Mouse (Mus musculus): ENCODE data around the gene Zfp664.

Gene Zfp664

GRCm38 (mm10) chr5:124840202-124840601, 22.3 kb upstream of the Zfp664 start:
- TF ChIP-seq NANOG (IDR thresholded peaks at IDR 0.05; ENCODE audit: borderline replicate concordance, low read length) (no peak), CTCF (conservative IDR thresholded peaks at IDR 0.05; ENCODE audit: low read length) (no peak), POU5F1 (IDR thresholded peaks at IDR 0.05; ENCODE audit: borderline replicate concordance, low read length) (no peak)
- peaks cover 50% of the 10 kb centered on the region for H3K36me3 ChIP-seq (ENCODE audit: insufficient read depth, low read length)
- no peak overlapping the region for H3K4me3 ChIP-seq (replicated peaks; ENCODE audit: low read length)
- peaks cover 4% of the 10 kb centered on the region; the same call in 1 of the 2 replicates for H3K27me3 ChIP-seq (ENCODE audit: insufficient read depth, low read length)
- H3K4me1 ChIP-seq (replicated peaks; ENCODE audit: low read depth, low read length) = peaks cover 41% of the 10 kb centered on the region
- H3K9me3 ChIP-seq (ENCODE audit: low read length) = no peaks in the 10 kb centered on the region

DNA sequence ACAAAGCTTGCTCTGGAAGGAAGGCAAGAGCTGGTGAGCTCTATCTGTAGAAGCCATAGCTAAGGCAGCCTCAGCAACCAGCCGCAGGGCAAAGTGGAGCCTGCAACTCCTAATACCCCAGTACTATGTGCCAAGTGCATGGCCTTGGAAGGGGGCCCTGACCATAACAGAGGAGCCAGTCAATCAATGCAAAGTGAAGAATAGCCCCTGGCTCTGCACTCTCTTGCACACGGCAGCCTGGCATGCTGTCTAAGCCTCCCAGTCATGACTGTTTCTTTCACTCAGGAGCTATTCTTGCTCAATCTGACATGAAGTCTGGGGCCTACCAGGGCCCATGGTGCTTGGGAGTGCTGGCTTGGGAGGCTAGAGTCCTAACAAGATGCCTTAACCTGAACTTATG, 21.8 kb upstream of the Zfp664 start:
- Histone ChIP-seq H3K4me1 (replicated peaks; ENCODE audit: low read depth, low read length) (peaks cover 37% of the 10 kb centered on the region), H3K9me3 (ENCODE audit: low read length) (no peaks in the 10 kb centered on the region), H3K4me3 (replicated peaks; ENCODE audit: low read length) (no peak overlapping the region), H3K36me3 (ENCODE audit: insufficient read depth, low read length) (peaks cover 45% of the 10 kb centered on the region), H3K27me3 (ENCODE audit: insufficient read depth, low read length) (peaks cover 4% of the 10 kb centered on the region; the same call in 1 of the 2 replicates)
- TF ChIP-seq NANOG (IDR thresholded peaks at IDR 0.05; ENCODE audit: borderline replicate concordance, low read length) (no peak), POU5F1 (IDR thresholded peaks at IDR 0.05; ENCODE audit: borderline replicate concordance, low read length) (no peak), CTCF (conservative IDR thresholded peaks at IDR 0.05; ENCODE audit: low read length) (no peak)

- peaks cover 32% of the 10 kb centered on the region for H3K4me1 ChIP-seq (replicated peaks; ENCODE audit: low read depth, low read length)
- H3K9me3 ChIP-seq (ENCODE audit: low read length) = no peaks in the 10 kb centered on the region
- no peaks in the 10 kb centered on the region for H3K27me3 ChIP-seq (ENCODE audit: insufficient read depth, low read length)
- H3K4me3 ChIP-seq (replicated peaks; ENCODE audit: low read length) = no peak overlapping the region
- peaks cover 21% of the 10 kb centered on the region for H3K36me3 ChIP-seq (ENCODE audit: insufficient read depth, low read length)
- no peak for TF ChIP-seq NANOG (IDR thresholded peaks at IDR 0.05; ENCODE audit: borderline replicate concordance, low read length)
- no peak for TF ChIP-seq CTCF (conservative IDR thresholded peaks at IDR 0.05; ENCODE audit: low read length)
- TF ChIP-seq POU5F1 (IDR thresholded peaks at IDR 0.05; ENCODE audit: borderline replicate concordance, low read length) = no peak
These were observed 19.1 kb upstream of the Zfp664 start for GRCm38 (mm10) chr5:124843386-124843785.

DNA sequence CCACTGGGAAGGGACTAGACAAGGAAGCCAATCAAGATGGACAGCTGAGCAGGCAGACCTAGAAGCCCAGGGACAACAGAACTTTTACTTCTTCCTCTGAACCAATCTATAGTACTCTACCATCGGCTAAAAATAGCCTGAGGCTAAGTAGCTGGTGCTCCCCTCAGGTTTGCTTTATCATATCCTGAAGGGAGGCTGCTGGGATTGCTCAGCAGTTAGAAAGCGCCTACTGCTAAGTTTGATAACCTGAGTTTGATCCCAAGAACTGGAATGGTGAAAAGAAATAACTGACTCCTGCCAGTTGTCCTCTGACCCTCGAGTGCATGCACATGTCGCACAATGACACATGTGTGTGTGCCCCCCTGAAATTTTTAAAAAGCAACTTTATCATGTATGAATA, 17.6 kb upstream of the Zfp664 start:
- H3K9me3 ChIP-seq (ENCODE audit: low read length) = no peaks in the 10 kb centered on the region
- no peak overlapping the region for H3K4me3 ChIP-seq (replicated peaks; ENCODE audit: low read length)
- H3K27me3 ChIP-seq (ENCODE audit: insufficient read depth, low read length) = no peaks in the 10 kb centered on the region
- no peak for TF ChIP-seq CTCF (conservative IDR thresholded peaks at IDR 0.05; ENCODE audit: low read length)
- TF ChIP-seq POU5F1 (IDR thresholded peaks at IDR 0.05; ENCODE audit: borderline replicate concordance, low read length) = no peak
- no peak for TF ChIP-seq NANOG (IDR thresholded peaks at IDR 0.05; ENCODE audit: borderline replicate concordance, low read length)
- H3K4me1 ChIP-seq (replicated peaks; ENCODE audit: low read depth, low read length) = peaks cover 30% of the 10 kb centered on the region
- 0 out of 2 replicates have a peak, but pooled peaks cover 8% of the 10 kb centered on the region for H3K36me3 ChIP-seq (ENCODE audit: insufficient read depth, low read length)

DNA sequence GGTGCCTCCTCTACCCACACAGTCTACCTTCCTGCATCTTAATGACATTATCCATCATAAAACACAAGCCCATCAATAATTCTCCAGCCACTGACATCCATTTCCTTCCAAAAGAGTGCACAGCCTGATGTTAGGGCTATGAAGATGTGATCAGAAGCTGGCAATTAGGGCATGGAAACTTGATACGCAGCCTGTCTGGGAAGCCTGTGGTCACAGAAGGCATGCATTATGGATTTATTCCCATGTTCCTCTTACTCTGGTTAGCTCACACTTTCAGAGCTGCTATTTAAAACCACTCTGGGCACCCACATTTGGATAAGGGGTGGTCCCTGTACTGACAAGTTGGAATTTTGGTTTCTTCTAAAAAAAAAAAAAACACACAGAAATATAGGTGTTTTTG, 15.5 kb upstream of the Zfp664 start:
- Histone ChIP-seq H3K4me3 (replicated peaks; ENCODE audit: low read length) (no peak overlapping the region), H3K4me1 (replicated peaks; ENCODE audit: low read depth, low read length) (peaks cover 44% of the 10 kb centered on the region), H3K27me3 (ENCODE audit: insufficient read depth, low read length) (no peaks in the 10 kb centered on the region), H3K36me3 (ENCODE audit: insufficient read depth, low read length) (0 out of 2 replicates have a peak, but pooled peaks cover 5% of the 10 kb centered on the region), H3K9me3 (ENCODE audit: low read length) (no peaks in the 10 kb centered on the region)
- TF ChIP-seq POU5F1 (IDR thresholded peaks at IDR 0.05; ENCODE audit: borderline replicate concordance, low read length) (no peak), NANOG (IDR thresholded peaks at IDR 0.05; ENCODE audit: borderline replicate concordance, low read length) (no peak), CTCF (conservative IDR thresholded peaks at IDR 0.05; ENCODE audit: low read length) (no peak)

DNA sequence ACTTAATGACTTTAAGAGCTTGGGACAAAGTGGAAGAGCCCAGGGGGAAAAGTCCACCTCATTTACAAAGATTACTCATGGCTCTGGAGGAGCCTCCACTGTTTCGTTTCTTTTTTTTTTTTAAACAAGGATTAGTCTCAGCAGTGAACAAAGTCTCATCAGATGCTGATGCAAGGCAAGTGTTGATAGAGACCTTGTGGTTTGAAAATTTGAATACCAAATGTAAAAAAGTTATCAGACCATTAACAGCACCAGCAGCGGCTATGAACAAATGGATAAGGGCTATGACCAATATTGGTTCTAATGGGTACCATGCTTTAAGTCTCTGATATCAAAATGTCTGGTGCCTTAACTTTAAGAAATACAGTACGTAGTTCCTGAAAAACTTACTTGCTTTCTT, 13.5 kb upstream of the Zfp664 start:
- Histone ChIP-seq H3K4me3 (replicated peaks; ENCODE audit: low read length) (no peak overlapping the region), H3K36me3 (ENCODE audit: insufficient read depth, low read length) (0 out of 2 replicates have a peak, but pooled peaks cover 6% of the 10 kb centered on the region), H3K9me3 (ENCODE audit: low read length) (no peaks in the 10 kb centered on the region), H3K27me3 (ENCODE audit: insufficient read depth, low read length) (no peaks in the 10 kb centered on the region), H3K4me1 (replicated peaks; ENCODE audit: low read depth, low read length) (peaks cover 38% of the 10 kb centered on the region)
- no peak for TF ChIP-seq NANOG (IDR thresholded peaks at IDR 0.05; ENCODE audit: borderline replicate concordance, low read length)
- TF ChIP-seq CTCF (conservative IDR thresholded peaks at IDR 0.05; ENCODE audit: low read length) = no peak
- no peak for TF ChIP-seq POU5F1 (IDR thresholded peaks at IDR 0.05; ENCODE audit: borderline replicate concordance, low read length)

- Histone ChIP-seq H3K27me3 (ENCODE audit: insufficient read depth, low read length) (no peaks in the 10 kb centered on the region), H3K4me1 (replicated peaks; ENCODE audit: low read depth, low read length) (peaks cover 36% of the 10 kb centered on the region), H3K36me3 (ENCODE audit: insufficient read depth, low read length) (peaks cover 16% of the 10 kb centered on the region; the same call in 1 of the 2 replicates), H3K4me3 (replicated peaks; ENCODE audit: low read length) (no peak overlapping the region), H3K9me3 (ENCODE audit: low read length) (no peaks in the 10 kb centered on the region)
- TF ChIP-seq POU5F1 (IDR thresholded peaks at IDR 0.05; ENCODE audit: borderline replicate concordance, low read length) = no peak
- TF ChIP-seq NANOG (IDR thresholded peaks at IDR 0.05; ENCODE audit: borderline replicate concordance, low read length) = no peak
- TF ChIP-seq CTCF (conservative IDR thresholded peaks at IDR 0.05; ENCODE audit: low read length) = no peak
These were observed 10.9 kb upstream of the Zfp664 start for GRCm38 (mm10) chr5:124851572-124851971.

GRCm38 (mm10) chr5:124852294-124852693, 10.2 kb upstream of the Zfp664 start:
- H3K27me3 ChIP-seq (ENCODE audit: insufficient read depth, low read length) = no peaks in the 10 kb centered on the region
- H3K9me3 ChIP-seq (ENCODE audit: low read length) = no peaks in the 10 kb centered on the region
- H3K36me3 ChIP-seq (ENCODE audit: insufficient read depth, low read length) = peaks cover 20% of the 10 kb centered on the region; the same call in 1 of the 2 replicates
- H3K4me1 ChIP-seq (replicated peaks; ENCODE audit: low read depth, low read length) = peaks cover 36% of the 10 kb centered on the region
- H3K4me3 ChIP-seq (replicated peaks; ENCODE audit: low read length) = no peak overlapping the region
- no peak for TF ChIP-seq NANOG (IDR thresholded peaks at IDR 0.05; ENCODE audit: borderline replicate concordance, low read length)
- no peak for TF ChIP-seq CTCF (conservative IDR thresholded peaks at IDR 0.05; ENCODE audit: low read length)
- no peak for TF ChIP-seq POU5F1 (IDR thresholded peaks at IDR 0.05; ENCODE audit: borderline replicate concordance, low read length)

DNA sequence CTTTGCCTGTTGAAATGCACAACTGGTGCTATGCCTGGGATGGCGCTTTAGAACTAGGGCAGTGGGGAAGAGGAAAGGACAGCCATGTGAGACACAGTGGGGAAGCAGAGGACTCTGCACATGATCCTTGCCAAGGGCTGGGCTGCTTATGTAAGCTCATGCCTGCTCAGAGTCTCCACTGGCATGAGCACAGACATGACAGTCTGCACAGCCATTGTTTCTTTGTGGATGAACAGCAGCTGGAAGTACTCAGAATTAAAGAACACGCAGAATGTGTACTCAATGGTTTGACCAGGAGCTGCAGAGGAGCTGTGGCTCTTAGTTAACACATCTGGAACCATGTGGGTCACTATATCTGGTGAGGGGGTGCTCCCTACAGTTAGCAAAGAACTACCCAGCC, 9.4 kb upstream of the Zfp664 start:
- Histone ChIP-seq H3K36me3 (ENCODE audit: insufficient read depth, low read length) (peaks cover 25% of the 10 kb centered on the region; the same call in 1 of the 2 replicates), H3K4me3 (replicated peaks; ENCODE audit: low read length) (no peak overlapping the region), H3K9me3 (ENCODE audit: low read length) (no peaks in the 10 kb centered on the region), H3K4me1 (replicated peaks; ENCODE audit: low read depth, low read length) (peaks cover 34% of the 10 kb centered on the region), H3K27me3 (ENCODE audit: insufficient read depth, low read length) (no peaks in the 10 kb centered on the region)
- no peak for TF ChIP-seq NANOG (IDR thresholded peaks at IDR 0.05; ENCODE audit: borderline replicate concordance, low read length)
- no peak for TF ChIP-seq CTCF (conservative IDR thresholded peaks at IDR 0.05; ENCODE audit: low read length)
- no peak for TF ChIP-seq POU5F1 (IDR thresholded peaks at IDR 0.05; ENCODE audit: borderline replicate concordance, low read length)
